Mouse (Mus musculus) kidney, embryonic 14.5 days (tissue): ENCODE measurements around the gene Rab3gap2. TPM values are rescaled to one million over a fixed set of nuclear protein-coding genes. Genes with fewer than 3 reads are reported as not detected.
A peak's percentile ranks its signal among the peaks of the same experiment; 100 is the strongest.

Experiments
- ATAC-seq: fragments of 200-750 bp; cut with Nextera tagmentation; 2 replicates; pipeline ENCODE4 v1.8.0; 2017; ENCODE audit warnings: moderate number of reproducible peaks, mild to moderate bottlenecking, moderate TSS enrichment, moderate library complexity; ENCODE audit not compliant: low FRiP score, low TSS enrichment
- H3K27ac ChIP-seq: fragments of 300-500 bp; sonication (generic); 2 replicates; pipeline ENCODE4 v1.5.1; 2014; ENCODE audit warnings: low read depth, mild to moderate bottlenecking, low read length, moderate library complexity, mixed read lengths
- H3K27me3 ChIP-seq: fragments of 300-500 bp; sonication (generic); 2 replicates; pipeline ENCODE4 v1.6.1; 2014; ENCODE audit warnings: mild to moderate bottlenecking, low read length; ENCODE audit not compliant: control insufficient read depth, insufficient read depth
- H3K36me3 ChIP-seq: fragments of 300-500 bp; sonication (generic); 2 replicates; pipeline ENCODE4 v1.6.1; 2014; ENCODE audit warnings: low read length, mixed read lengths; ENCODE audit not compliant: control insufficient read depth, insufficient read depth
- H3K4me1 ChIP-seq: fragments of 300-500 bp; sonication (generic); 2 replicates; pipeline ENCODE4 v1.6.1; 2014; ENCODE audit warnings: low read length, mixed read lengths; ENCODE audit not compliant: control insufficient read depth, insufficient read depth
- H3K4me2 ChIP-seq: fragments of 300-500 bp; sonication (generic); replicated peaks from 2 replicates; pipeline ENCODE4 v1.6.1; 2014; ENCODE audit warnings: low read depth, mild to moderate bottlenecking, low read length
- H3K4me3 ChIP-seq: fragments of 300-500 bp; sonication (generic); 2 replicates; pipeline ENCODE4 v1.5.1; 2014; ENCODE audit warnings: mild to moderate bottlenecking, low read length
- H3K9ac ChIP-seq: fragments of 300-500 bp; sonication (generic); 2 replicates; pipeline ENCODE4 v1.6.1; 2014; ENCODE audit warnings: low read depth, mild to moderate bottlenecking, low read length, moderate library complexity
- H3K9me3 ChIP-seq: fragments of 300-500 bp; sonication (generic); 2 replicates; pipeline ENCODE4 v1.6.1; 2016; ENCODE audit warnings: low read length; ENCODE audit not compliant: control insufficient read depth
- WGBS: fragments of 180-500 bp; shearing (Covaris S2); extraction: QIAGEN DNeasy Blood & Tissue Kit; methylation state at CpG from one replicate; pipeline ENCODE4 v1.1.7; 2014; 5-methylcytosine and 5-hydroxymethylcytosine counted together
- polyA plus RNA-seq: library from polyadenylated mRNA; unstranded; fragments of >200 nt; fragmentation: Nextera tagmentation; extraction: Ambion mirVana; gene quantifications from 2 replicates; pipeline ENCODE4 v1.2.1, GENCODE M21; 2014

Rab3gap2 gene
- polyA plus RNA-seq, 1 experiment from 2014 or later: 21.9 TPM

- 95% methylated on average over 15 of the region's 15 CpGs for WGBS
Observed at GRCm38 (mm10) chr1:185283247-185283646, 79.3 kb downstream of the Rab3gap2 start.

GRCm38 (mm10) chr1:185284740-185285139 is 80.8 kb downstream of the Rab3gap2 start:
- Histone ChIP-seq H3K4me2 (no peak overlapping the region), H3K9me3 (no peaks in the 10 kb centered on the region), H3K27me3 (no peaks in the 10 kb centered on the region), H3K27ac (no peak overlapping the region), H3K36me3 (peaks cover 73% of the 10 kb centered on the region), H3K9ac (no peak overlapping the region), H3K4me3 (no peak overlapping the region), H3K4me1 (no peaks in the 10 kb centered on the region)
- 86% methylated on average over 4 of the region's 4 CpGs for WGBS
- ATAC-seq: no peak

More at GRCm38 (mm10) chr1:185283247-185283646, 79.3 kb downstream of the Rab3gap2 start:
- H3K27me3 ChIP-seq: no peaks in the 10 kb centered on the region
- ATAC-seq: no peak
- peaks cover 86% of the 10 kb centered on the region for H3K36me3 ChIP-seq
- no peak overlapping the region for H3K4me2 ChIP-seq
- H3K4me1 ChIP-seq: no peaks in the 10 kb centered on the region
- H3K4me3 ChIP-seq: no peak overlapping the region
- no peaks in the 10 kb centered on the region for H3K9me3 ChIP-seq
- H3K27ac ChIP-seq: no peak overlapping the region
- H3K9ac ChIP-seq: no peak overlapping the region

- 94% methylated on average over 4 of the region's 4 CpGs for WGBS
- Histone ChIP-seq H3K4me1 (no peaks in the 10 kb centered on the region), H3K4me2 (no peak overlapping the region), H3K27ac (no peak overlapping the region), H3K4me3 (no peak overlapping the region), H3K9ac (no peak overlapping the region), H3K36me3 (peaks cover 73% of the 10 kb centered on the region), H3K27me3 (no peaks in the 10 kb centered on the region), H3K9me3 (no peaks in the 10 kb centered on the region)
- no peak for ATAC-seq
Observed at GRCm38 (mm10) chr1:185285171-185285570, 81.3 kb downstream of the Rab3gap2 start.

GRCm38 (mm10) chr1:185287066-185287465 is 83.1 kb downstream of the Rab3gap2 start:
- Histone ChIP-seq H3K27me3 (no peaks in the 10 kb centered on the region), H3K4me2 (no peak overlapping the region), H3K27ac (no peak overlapping the region), H3K36me3 (peaks cover 62% of the 10 kb centered on the region), H3K4me1 (no peaks in the 10 kb centered on the region), H3K9ac (no peak overlapping the region), H3K9me3 (no peaks in the 10 kb centered on the region), H3K4me3 (no peak overlapping the region)
- ATAC-seq: 0 out of 2 replicates have a peak, but pooled peaks have one; percentile 30
- WGBS: 87% methylated on average over 20 of the region's 20 CpGs

- H3K9me3 ChIP-seq: no peaks in the 10 kb centered on the region
- no peaks in the 10 kb centered on the region for H3K4me1 ChIP-seq
- H3K4me3 ChIP-seq: no peak overlapping the region
- WGBS: 87% methylated on average over 5 of the region's 5 CpGs
- no peak for ATAC-seq
- no peak overlapping the region for H3K4me2 ChIP-seq
- peaks cover 63% of the 10 kb centered on the region for H3K36me3 ChIP-seq
- H3K27ac ChIP-seq: no peak overlapping the region
- H3K9ac ChIP-seq: no peak overlapping the region
- no peaks in the 10 kb centered on the region for H3K27me3 ChIP-seq
Observed at GRCm38 (mm10) chr1:185289231-185289630, 85.3 kb downstream of the Rab3gap2 start.

GRCm38 (mm10) chr1:185291336-185291735 is 87.4 kb downstream of the Rab3gap2 start:
- 83% methylated on average over 4 of the region's 4 CpGs for whole genome bisulfite sequencing
- H3K4me2 ChIP-seq: no peak overlapping the region
- H3K9ac ChIP-seq: no peak overlapping the region
- H3K27me3 ChIP-seq: no peaks in the 10 kb centered on the region
- H3K27ac ChIP-seq: no peak overlapping the region
- H3K36me3 ChIP-seq: peaks cover 61% of the 10 kb centered on the region
- ATAC-seq: no peak
- H3K4me3 ChIP-seq: no peak overlapping the region
- no peaks in the 10 kb centered on the region for H3K4me1 ChIP-seq
- H3K9me3 ChIP-seq: no peaks in the 10 kb centered on the region

GRCm38 (mm10) chr1:185292646-185293360 is 88.9 kb downstream of the Rab3gap2 start:
- Histone ChIP-seq H3K36me3 (peaks cover 59% of the 10 kb centered on the region), H3K4me3 (no peak overlapping the region), H3K27ac (no peak overlapping the region; the same call in 1 of the 2 replicates), H3K9me3 (no peaks in the 10 kb centered on the region), H3K9ac (no peak overlapping the region), H3K4me1 (no peaks in the 10 kb centered on the region), H3K4me2 (no peak overlapping the region), H3K27me3 (no peaks in the 10 kb centered on the region)
- 77% methylated on average over 10 of the region's 10 CpGs for WGBS
- peak; percentile 76; the same call in 1 of the 2 replicates for ATAC-seq

GRCm38 (mm10) chr1:185296850-185297249 is 92.9 kb downstream of the Rab3gap2 start:
- no peak overlapping the region for H3K9ac ChIP-seq
- H3K9me3 ChIP-seq: no peaks in the 10 kb centered on the region
- no peak for ATAC-seq
- no peak overlapping the region for H3K4me3 ChIP-seq
- 94% methylated on average over 7 of the region's 7 CpGs for WGBS
- H3K4me2 ChIP-seq: no peak overlapping the region
- H3K4me1 ChIP-seq: no peaks in the 10 kb centered on the region
- no peak overlapping the region for H3K27ac ChIP-seq
- H3K36me3 ChIP-seq: peaks cover 54% of the 10 kb centered on the region
- no peaks in the 10 kb centered on the region for H3K27me3 ChIP-seq

GRCm38 (mm10) chr1:185298496-185298895 is 94.6 kb downstream of the Rab3gap2 start:
- Histone ChIP-seq H3K4me3 (no peak overlapping the region), H3K36me3 (peaks cover 48% of the 10 kb centered on the region), H3K4me1 (no peaks in the 10 kb centered on the region), H3K9ac (no peak overlapping the region), H3K27me3 (no peaks in the 10 kb centered on the region), H3K27ac (no peak overlapping the region), H3K4me2 (no peak overlapping the region), H3K9me3 (no peaks in the 10 kb centered on the region)
- ATAC-seq: no peak
- WGBS: 89% methylated on average over 8 of the region's 8 CpGs
